Mouse (Mus musculus) CH12.LX (cell line): ENCODE results near the gene Rbm25. TPM values are rescaled to one million over a fixed set of nuclear protein-coding genes. Genes with fewer than 3 reads are reported as not detected.
"Not testable (repeated sequence)": the region's sequence is repeated elsewhere in the genome, so short reads cannot be mapped to it uniquely, and the experiment has no call there.

Experiments used
- DNase-seq: peaks from one replicate; pipeline ENCODE4 v3.0.0-alpha.2; 2013; ENCODE audit errors: extremely low read depth
- H3K27ac ChIP-seq: 2 replicates; pipeline ENCODE4 v1.5.1; 2012; ENCODE audit warnings: low read depth, mild to moderate bottlenecking, control low read depth, moderate library complexity; ENCODE audit not compliant: insufficient read depth
- H3K27me3 ChIP-seq: replicated peaks from 2 replicates; pipeline ENCODE3; 2012; ENCODE audit warnings: inconsistent platforms
- H3K36me3 ChIP-seq, 2 experiments: replicated peaks in 1 of 2; 2 replicates each; pipeline versions ENCODE3 to v1.6.1; 2012; ENCODE audit warnings: inconsistent platforms in 1 of 2, low read length in 1 of 2, mild to moderate bottlenecking in 1 of 2, mixed read lengths in 1 of 2, moderate library complexity in 1 of 2; ENCODE audit not compliant: control insufficient read depth in 1 of 2, insufficient read depth in 1 of 2
- H3K4me1 ChIP-seq, 2 experiments: 2 replicates each; pipeline ENCODE4 v1.6.1; 2012; ENCODE audit warnings: inconsistent platforms in 1 of 2, moderate library complexity in 1 of 2; ENCODE audit not compliant: insufficient read depth in 2 of 2, control insufficient read depth in 1 of 2
- H3K4me2 ChIP-seq: 2 replicates; pipeline ENCODE4 v1.6.1; 2012; ENCODE audit warnings: low read depth, mild to moderate bottlenecking, control low read depth; ENCODE audit not compliant: poor library complexity, insufficient read depth, severe bottlenecking
- H3K4me3 ChIP-seq, 3 experiments: fragments of 150-350 bp in 1 of 3; sonication (generic) in 1 of 3; replicated peaks in 1 of 3; 2 replicates each; pipeline versions ENCODE3 to v1.5.1; 2011 to 2012; ENCODE audit warnings: low read depth in 2 of 3, low read length in 2 of 3, mild to moderate bottlenecking in 2 of 3, moderate library complexity in 2 of 3, control low read depth in 1 of 3, improper control_type of control experiment in 1 of 3, inconsistent platforms in 1 of 3, mixed read lengths in 1 of 3; ENCODE audit not compliant: poor library complexity in 1 of 3
- H3K79me2 ChIP-seq: replicated peaks from 2 replicates; pipeline ENCODE4 v1.6.1; 2012; ENCODE audit warnings: mild to moderate bottlenecking, moderate library complexity; ENCODE audit not compliant: control insufficient read depth, poor library complexity, insufficient read depth, severe bottlenecking; ENCODE audit errors: extremely low read depth
- H3K9ac ChIP-seq: 2 replicates; pipeline ENCODE4 v1.6.1; 2012; ENCODE audit warnings: low read depth, mild to moderate bottlenecking, control low read depth, moderate library complexity; ENCODE audit not compliant: insufficient read depth
- H3K9me3 ChIP-seq: replicated peaks from 2 replicates; pipeline ENCODE3; 2012; ENCODE audit warnings: low read length, inconsistent platforms, mixed read lengths
- BHLHE40 ChIP-seq: IDR thresholded peaks from 2 replicates; pipeline ENCODE4 v1.6.1; 2011; ENCODE audit warnings: mild to moderate bottlenecking, low read depth, low read length, improper control_type of control experiment
- CTCF ChIP-seq, 2 experiments: IDR thresholded peaks in 1 of 2; conservative IDR thresholded peaks in 1 of 2; 2 replicates each; pipeline ENCODE4 v1.5.1; 2011 to 2012; ENCODE audit warnings: low read depth in 2 of 2, low read length in 2 of 2, improper control_type of control experiment in 1 of 2, inconsistent platforms in 1 of 2, mild to moderate bottlenecking in 1 of 2, moderate library complexity in 1 of 2
- EP300 ChIP-seq: IDR thresholded peaks from 2 replicates; pipeline ENCODE4 v1.6.1; 2011; ENCODE audit warnings: low read length, improper control_type of control experiment
- ETS1 ChIP-seq: conservative IDR thresholded peaks from 2 replicates; pipeline ENCODE4 v1.6.1; 2012; ENCODE audit warnings: low read depth, mild to moderate bottlenecking, inconsistent platforms, low read length, improper control_type of control experiment, moderate library complexity
- JUN ChIP-seq: IDR thresholded peaks from 2 replicates; pipeline ENCODE4 v1.6.1; 2011; ENCODE audit warnings: low read depth, mild to moderate bottlenecking, low read length, improper control_type of control experiment, moderate library complexity; ENCODE audit not compliant: insufficient read depth
- KAT2A ChIP-seq: IDR thresholded peaks from 2 replicates; pipeline ENCODE4 v1.6.1; 2012; ENCODE audit warnings: low read length, improper control_type of control experiment, inconsistent platforms; ENCODE audit not compliant: insufficient replicate concordance
- MAFK ChIP-seq: IDR thresholded peaks from 2 replicates; pipeline ENCODE4 v1.6.1; 2011; ENCODE audit warnings: low read length, improper control_type of control experiment; ENCODE audit not compliant: insufficient replicate concordance
- MEF2A ChIP-seq: IDR thresholded peaks from 2 replicates; pipeline ENCODE4 v1.6.1; 2014; ENCODE audit warnings: low read depth, mild to moderate bottlenecking, inconsistent platforms, low read length, improper control_type of control experiment, borderline replicate concordance
- MXI1 ChIP-seq: IDR thresholded peaks from 2 replicates; pipeline ENCODE4 v1.6.1; 2011; ENCODE audit warnings: mild to moderate bottlenecking, low read depth, low read length, improper control_type of control experiment
- NELFE ChIP-seq: IDR thresholded peaks from 2 replicates; pipeline ENCODE4 v1.6.1; 2011; ENCODE audit warnings: low read depth, low read length, improper control_type of control experiment
- NRF1 ChIP-seq: IDR thresholded peaks from 2 replicates; pipeline ENCODE4 v1.6.1; 2014; ENCODE audit warnings: low read depth, mild to moderate bottlenecking, inconsistent platforms, low read length, improper control_type of control experiment, moderate library complexity
- PAX5 ChIP-seq: IDR thresholded peaks from 2 replicates; pipeline ENCODE4 v1.6.1; 2012; ENCODE audit warnings: low read length, inconsistent platforms, mixed read lengths
- RAD21 ChIP-seq: IDR thresholded peaks from 2 replicates; pipeline ENCODE4 v1.6.1; 2011; ENCODE audit warnings: low read depth, mild to moderate bottlenecking, low read length, improper control_type of control experiment, moderate library complexity
- USF1 ChIP-seq: IDR thresholded peaks from 2 replicates; pipeline ENCODE4 v1.6.1; 2014; ENCODE audit warnings: low read depth, mild to moderate bottlenecking, inconsistent platforms, low read length, improper control_type of control experiment
- ZC3H11A ChIP-seq: IDR thresholded peaks from 2 replicates; pipeline ENCODE4 v1.6.1; 2012; ENCODE audit warnings: low read depth, mild to moderate bottlenecking, inconsistent platforms, low read length, improper control_type of control experiment
- ZMIZ1 ChIP-seq: IDR thresholded peaks from 2 replicates; pipeline ENCODE4 v1.6.1; 2012; ENCODE audit warnings: low read depth, mild to moderate bottlenecking, inconsistent platforms, low read length, improper control_type of control experiment
- dilution Hi-C: fragments of 300-500 bp; cut with MboI; formaldehyde crosslinking; loops from 2 replicates; pipeline ENCODE4 v1.14.3; 2020; ENCODE audit warnings: low sequenced_read_pairs; ENCODE audit not compliant: extremely low pct_unique_long_range_greater_than_20kb, extremely low pct_ligation_motif_present
- in situ Hi-C: fragments of 300-500 bp; cut with MboI; formaldehyde crosslinking; loops from 3 replicates; pipeline ENCODE4 v1.14.3; 2019; ENCODE audit warnings: low sequenced_read_pairs, low pct_ligation_motif_present, low pct_unique_long_range_greater_than_20kb, mixed read lengths
- polyA plus RNA-seq: library from polyadenylated mRNA; unstranded; fragments of >175 nt; gene quantifications from 2 replicates; pipeline ENCODE4 v1.2.1, GENCODE M21; 2012; ENCODE audit warnings: low read depth; ENCODE audit not compliant: insufficient read length
- total RNA-seq, 2 experiments: library from RNA; depleted of rRNA; stranded (reverse); fragments of 300-350 nt in 1 of 2; fragments of >200 nt in 1 of 2; gene quantifications; 2 replicates each; pipeline ENCODE4 v1.2.3; 2012 to 2014

The Rbm25 gene
- total and polyA plus RNA-seq, 3 experiments, result 58.6 to 227 (median 97.5) TPM

GRCm38 (mm10) chr12:83617261-83617660 lies 13.8 kb upstream of the Rbm25 start:
- in situ Hi-C loops, result no loop called here
- TF ChIP-seq USF1 (no peak), ZMIZ1 (no peak), EP300 (no peak), MAFK (no peak), JUN (no peak), CTCF (conservative IDR thresholded peaks at IDR 0.05 in 1 of 2, IDR thresholded peaks at IDR 0.05 in 1 of 2; ENCODE audit: low read depth in 2 of 2, low read length in 2 of 2) (no peak), ZC3H11A (no peak), NRF1 (no peak), BHLHE40 (no peak), PAX5 (no peak), ETS1 (no peak), MEF2A (no peak), RAD21 (no peak), MXI1 (no peak)
- DNase-seq, result no peak

GRCm38 (mm10) chr12:83618981-83619380 lies 12.1 kb upstream of the Rbm25 start:
- dilution Hi-C loops, result no loop called here
- H3K9ac ChIP-seq, result no peak overlapping the region
- TF ChIP-seq CTCF (conservative IDR thresholded peaks at IDR 0.05 in 1 of 2, IDR thresholded peaks at IDR 0.05 in 1 of 2; ENCODE audit: low read depth in 2 of 2, low read length in 2 of 2) (no peak), NELFE (no peak), KAT2A (no peak)
- TF ChIP-seq, all 38 proteins: peak for 0
- no peaks in the 10 kb centered on the region for H3K9me3 ChIP-seq
- H3K4me3 ChIP-seq, result no peak overlapping the region
- DNase-seq, result no peak
- H3K79me2 ChIP-seq, result no peaks in the 10 kb centered on the region
- H3K27me3 ChIP-seq, result no peaks in the 10 kb centered on the region
- H3K27ac ChIP-seq, result no peak overlapping the region
- no peak overlapping the region for H3K4me2 ChIP-seq
- H3K36me3 ChIP-seq, result no peaks in the 10 kb centered on the region
- no peaks in the 10 kb centered on the region for H3K4me1 ChIP-seq
- in situ Hi-C loops, result no loop called here

More at GRCm38 (mm10) chr12:83617261-83617660, 13.8 kb upstream of the Rbm25 start:
- no peaks in the 10 kb centered on the region for H3K36me3 ChIP-seq
- H3K9me3 ChIP-seq, result no peaks in the 10 kb centered on the region
- dilution Hi-C loops, result no loop called here
- no peaks in the 10 kb centered on the region for H3K79me2 ChIP-seq
- no peak overlapping the region for H3K27ac ChIP-seq
- no peak overlapping the region for H3K4me2 ChIP-seq
- H3K4me1 ChIP-seq, result no peaks in the 10 kb centered on the region
- H3K9ac ChIP-seq, result no peak overlapping the region
- H3K27me3 ChIP-seq, result no peaks in the 10 kb centered on the region
- no peak overlapping the region for H3K4me3 ChIP-seq

- dilution Hi-C loops, H3K9ac ChIP-seq, H3K27me3 ChIP-seq, in situ Hi-C loops, H3K9me3 ChIP-seq, H3K27ac ChIP-seq, DNase-seq, H3K4me2 ChIP-seq, H3K4me1 ChIP-seq, H3K36me3 ChIP-seq, H3K79me2 ChIP-seq, H3K4me3 ChIP-seq: not testable (repeated sequence)
Measured at GRCm38 (mm10) chr12:83620694-83621093, 10.3 kb upstream of the Rbm25 start.
